Mouse (Mus musculus) thymus, adult 2 months (tissue): ENCODE measurements around the gene Ddx27.

Experiments used
- CTCF ChIP-seq: fragments of 200-500 bp; IDR thresholded peaks from 2 replicates; pipeline ENCODE4 v1.5.1; 2012; ENCODE audit warnings: mild to moderate bottlenecking, control low read depth, low read length, moderate library complexity, borderline replicate concordance; ENCODE audit not compliant: control insufficient read depth, poor library complexity, insufficient read depth; ENCODE audit errors: extremely low read depth
- POLR2A ChIP-seq: fragments of 200-500 bp; IDR thresholded peaks from 2 replicates; pipeline ENCODE4 v1.6.1; 2012; ENCODE audit warnings: mild to moderate bottlenecking, low read length, control low read depth, moderate library complexity; ENCODE audit not compliant: control insufficient read depth, poor library complexity, insufficient read depth; ENCODE audit errors: extremely low read depth

- TF ChIP-seq CTCF: no peak
- no peak for TF ChIP-seq POLR2A
These were observed 4.4 kb downstream of the Ddx27 start for GRCm38 (mm10) chr2:167019396-167019795.
